Mouse (Mus musculus): Measurements from ENCODE around the gene Lpar1. TPM values are rescaled to one million over a fixed set of nuclear protein-coding genes. Genes with fewer than 3 reads are reported as not detected.

The Lpar1 gene
- polyA plus RNA-seq, 1 experiment = 32.8 TPM

GRCm38 (mm10) chr4:58516221-58516620, 37.5 kb downstream of the Lpar1 start:
- 70% methylated on average over 5 of the region's 5 CpGs for WGBS
- no peak for DNase-seq (ENCODE audit: low read depth, low spot score)

GRCm38 (mm10) chr4:58511554-58511953, 42.1 kb downstream of the Lpar1 start:
- WGBS = 23% methylated on average over 3 of the region's 3 CpGs

GRCm38 (mm10) chr4:58508833-58509232, 44.9 kb downstream of the Lpar1 start:
- DNase-seq (ENCODE audit: low read depth, low spot score) = no peak

More at GRCm38 (mm10) chr4:58511554-58511953, 42.1 kb downstream of the Lpar1 start:
- DNase-seq (ENCODE audit: low read depth, low spot score) = peak; percentile 31

GRCm38 (mm10) chr4:58507536-58507935, 46.2 kb downstream of the Lpar1 start:
- WGBS = 94% methylated on average over 6 of the region's 6 CpGs

More at GRCm38 (mm10) chr4:58508833-58509232, 44.9 kb downstream of the Lpar1 start:
- WGBS = 71% methylated on average over 7 of the region's 7 CpGs

GRCm38 (mm10) chr4:58506539-58507527, 46.9 kb downstream of the Lpar1 start:
- 73% methylated on average over 4 of the region's 4 CpGs for WGBS

More at GRCm38 (mm10) chr4:58507536-58507935, 46.2 kb downstream of the Lpar1 start:
- DNase-seq (ENCODE audit: low read depth, low spot score) = no peak

GRCm38 (mm10) chr4:58504250-58504649, 49.4 kb downstream of the Lpar1 start:
- WGBS = 90% methylated on average over 2 of the region's 2 CpGs
- no peak for DNase-seq (ENCODE audit: low read depth, low spot score)

More at GRCm38 (mm10) chr4:58506539-58507527, 46.9 kb downstream of the Lpar1 start:
- no peak for DNase-seq (ENCODE audit: low read depth, low spot score)

GRCm38 (mm10) chr4:58501012-58501777, 52.5 kb downstream of the Lpar1 start:
- no peak for DNase-seq (ENCODE audit: low read depth, low spot score)
- WGBS = 75% methylated on average over 21 of the region's 21 CpGs

- no peak for DNase-seq (ENCODE audit: low read depth, low spot score)
- WGBS = 40% methylated on average over 3 of the region's 3 CpGs
These were observed 53.9 kb downstream of the Lpar1 start for GRCm38 (mm10) chr4:58499831-58500230.

- 53% methylated on average over 3 of the region's 3 CpGs for WGBS
- no peak for DNase-seq (ENCODE audit: low read depth, low spot score)
These were observed 54.5 kb downstream of the Lpar1 start for GRCm38 (mm10) chr4:58499241-58499640.

- WGBS = 59% methylated on average over 6 of the region's 6 CpGs
- DNase-seq (ENCODE audit: low read depth, low spot score) = no peak
These were observed 55.0 kb downstream of the Lpar1 start for GRCm38 (mm10) chr4:58498734-58499133.

- WGBS = 70% methylated on average over 4 of the region's 4 CpGs
These were observed 56.4 kb downstream of the Lpar1 start for GRCm38 (mm10) chr4:58497284-58497683.

GRCm38 (mm10) chr4:58496743-58497142, 57.0 kb downstream of the Lpar1 start:
- DNase-seq (ENCODE audit: low read depth, low spot score) = no peak
- WGBS = 67% methylated on average over 8 of the region's 8 CpGs

More at GRCm38 (mm10) chr4:58497284-58497683, 56.4 kb downstream of the Lpar1 start:
- DNase-seq (ENCODE audit: low read depth, low spot score) = no peak

- peak; percentile 18 for DNase-seq (ENCODE audit: low read depth, low spot score)
- WGBS = 60% methylated on average over 3 of the region's 3 CpGs
These were observed 62.0 kb downstream of the Lpar1 start for GRCm38 (mm10) chr4:58491742-58492141.

GRCm38 (mm10) chr4:58490374-58490773, 63.3 kb downstream of the Lpar1 start:
- 60% methylated on average over 4 of the region's 4 CpGs for WGBS
- DNase-seq (ENCODE audit: low read depth, low spot score) = no peak

GRCm38 (mm10) chr4:58478564-58478963, 75.1 kb downstream of the Lpar1 start:
- no peak for DNase-seq (ENCODE audit: low read depth, low spot score)
- 68% methylated on average over 1 of the region's 1 CpGs for WGBS

- no peak for DNase-seq (ENCODE audit: low read depth, low spot score)
- 76% methylated on average over 8 of the region's 8 CpGs for WGBS
These were observed 76.0 kb downstream of the Lpar1 start for GRCm38 (mm10) chr4:58477691-58478090.

- DNase-seq (ENCODE audit: low read depth, low spot score) = no peak
- WGBS = 74% methylated on average over 4 of the region's 4 CpGs
These were observed 82.3 kb downstream of the Lpar1 start for GRCm38 (mm10) chr4:58471203-58471910.

- 80% methylated on average over 5 of the region's 5 CpGs for WGBS
- no peak for DNase-seq (ENCODE audit: low read depth, low spot score)
These were observed 83.8 kb downstream of the Lpar1 start for GRCm38 (mm10) chr4:58469651-58470592.

All from large intestine, adult 2 months (tissue).